Mouse (Mus musculus) granulocyte monocyte progenitor cell, adult 5-6 weeks (primary cell): ENCODE results near the gene Mfsd9. TPM values are rescaled to one million over a fixed set of nuclear protein-coding genes. Genes with fewer than 3 reads are reported as not detected.

Experiments used
- ATAC-seq: replicated peaks from 2 replicates; pipeline ENCODE4 v1.8.0; 2016; ENCODE audit warnings: mild to moderate bottlenecking, moderate TSS enrichment, inconsistent platforms; ENCODE audit not compliant: poor library complexity, severe bottlenecking
- total RNA-seq, 2 experiments: library from RNA; stranded (forward) in 1 of 2; stranded (reverse) in 1 of 2; fragments of 200-712, 200-1000 nt in 1 of 2; fragments of >200 nt in 1 of 2; fragmentation: Nextera tagmentation in 1 of 2; gene quantifications; 2 replicates each; pipeline ENCODE4 v1.2.3; 2014 to 2017

Mfsd9 gene
- total RNA-seq, 2 experiments from 2014 or later, result 0.88 to 1.6 TPM

- no peak for ATAC-seq
Measured at GRCm38 (mm10) chr1:40726051-40726450, 64.4 kb downstream of the Mfsd9 start.

Other genes with a start within 250 kb of the Mfsd9 start
- gene Slc9a4, start 210.6 kb downstream of the Mfsd9 start, total RNA-seq (2014; fragmentation: Nextera tagmentation), result not detected in 2 replicates
- not detected in 2 replicates for gene Slc9a4, start 210.6 kb downstream of the Mfsd9 start, total RNA-seq (2017)
- 0.32 TPM in 1 of 2 replicates, not detected in the other for gene Slc9a2, start 110.1 kb downstream of the Mfsd9 start, total RNA-seq (2014; fragmentation: Nextera tagmentation)
- gene Slc9a2, start 110.1 kb downstream of the Mfsd9 start, total RNA-seq (2017), result 0.30 TPM in 1 of 2 replicates, not detected in the other
- not detected in 2 replicates for gene Tmem182, start 14.9 kb upstream of the Mfsd9 start, total RNA-seq (2014; fragmentation: Nextera tagmentation)
- gene Tmem182, start 14.9 kb upstream of the Mfsd9 start, total RNA-seq (2017), result not detected in 2 replicates